Mouse (Mus musculus) megakaryocyte, embryonic 14.5 days (primary cell): ENCODE data around the gene Fuz.

ENCODE experiments used
- FLI1 ChIP-seq: IDR thresholded peaks from 2 replicates; pipeline ENCODE4 v1.6.1; 2012; ENCODE audit warnings: low read length, inconsistent platforms, mixed read lengths
- GATA1 ChIP-seq: IDR thresholded peaks from 3 replicates; pipeline ENCODE4 v1.6.1; 2012; ENCODE audit warnings: mixed read lengths, low read length, inconsistent platforms, borderline replicate concordance

GRCm38 (mm10) chr7:44916191-44916590 lies 20.3 kb downstream of the Fuz start:
- no peak for TF ChIP-seq GATA1
- TF ChIP-seq FLI1, result no peak
